Mouse (Mus musculus): ENCODE results near the gene Micall2. TPM values are rescaled to one million over a fixed set of nuclear protein-coding genes. Genes with fewer than 3 reads are reported as not detected.

The Micall2 gene
- total and polyA plus RNA-seq, 3 experiments, result 5.4 to 17.6 TPM; not detected in 1

DNA sequence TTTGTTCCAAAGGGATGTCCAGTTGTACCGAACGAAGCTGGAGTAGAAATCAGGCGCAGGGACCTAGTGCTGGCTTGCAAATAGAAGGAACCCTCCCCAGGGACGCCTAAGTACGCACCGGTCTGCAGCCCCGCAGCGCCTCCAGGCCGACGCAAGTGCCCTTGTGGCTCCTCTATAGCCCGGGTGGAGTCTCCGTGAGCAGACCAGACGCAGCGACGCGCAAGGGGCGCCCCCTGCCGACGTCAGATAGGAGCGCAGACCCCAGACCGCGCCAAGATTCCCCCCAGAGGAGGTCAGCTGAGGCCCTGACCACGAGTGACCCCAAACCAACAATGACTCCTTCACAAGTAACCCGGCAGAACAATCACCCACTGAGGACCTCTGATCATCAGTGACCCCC lies 67.6 kb downstream of the Micall2 start:
- no peak for TF ChIP-seq MAFK (IDR thresholded peaks at IDR 0.05; ENCODE audit: borderline replicate concordance, low read depth, low read length)
- no peak for TF ChIP-seq CHD1 (IDR thresholded peaks at IDR 0.05; ENCODE audit: low read depth, low read length)
- peak; percentile 67 for TF ChIP-seq SMC3 (IDR thresholded peaks at IDR 0.05; ENCODE audit: low read depth, low read length)
- TF ChIP-seq USF1 (IDR thresholded peaks at IDR 0.05; ENCODE audit: low read depth, low read length), result no peak
- TF ChIP-seq TCF12 (IDR thresholded peaks at IDR 0.05; ENCODE audit: low read depth, low read length), result no peak
- TF ChIP-seq RAD21 (IDR thresholded peaks at IDR 0.05; ENCODE audit: low read depth, low read length), result peak; percentile 81
- TF ChIP-seq GATA1 (IDR thresholded peaks at IDR 0.05; ENCODE audit: low read depth, low read length), result no peak
- no peak for TF ChIP-seq TBP (IDR thresholded peaks at IDR 0.05; ENCODE audit: low read depth, low read length)
- peak; percentile 55 for TF ChIP-seq ZC3H11A (IDR thresholded peaks at IDR 0.05; ENCODE audit: low read depth, low read length)
- no peak for TF ChIP-seq POLR2AphosphoS2 (IDR thresholded peaks at IDR 0.05; ENCODE audit: low read length)
- TF ChIP-seq JUND (IDR thresholded peaks at IDR 0.05; ENCODE audit: low read depth, low read length), result no peak
- no peak for TF ChIP-seq USF2 (IDR thresholded peaks at IDR 0.05; ENCODE audit: borderline replicate concordance in 1 of 2, insufficient read depth in 1 of 2, low read depth in 1 of 2, low read length in 2 of 2)
- TF ChIP-seq TAL1 (IDR thresholded peaks at IDR 0.05; ENCODE audit: low read length), result no peak
- no peak for TF ChIP-seq BHLHE40 (IDR thresholded peaks at IDR 0.05; ENCODE audit: borderline replicate concordance, low read depth, low read length)
- peak; percentile 71 to 97 (median 81) for TF ChIP-seq CTCF (IDR thresholded peaks at IDR 0.05 in 2 of 3, conservative IDR thresholded peaks at IDR 0.05 in 1 of 3; ENCODE audit: control insufficient read depth in 1 of 3, insufficient read depth in 1 of 3, low read depth in 2 of 3, low read length in 3 of 3, poor library complexity in 1 of 3, severe bottlenecking in 1 of 3)
- no peak for TF ChIP-seq ELF1 (IDR thresholded peaks at IDR 0.05; ENCODE audit: low read depth, low read length)
- no peak for TF ChIP-seq MXI1 (IDR thresholded peaks at IDR 0.05; ENCODE audit: low read depth, low read length)
- TF ChIP-seq MAZ (IDR thresholded peaks at IDR 0.05; ENCODE audit: low read depth, low read length), result no peak
- no peak for TF ChIP-seq HCFC1 (IDR thresholded peaks at IDR 0.05; ENCODE audit: low read depth, low read length)
- no peak for TF ChIP-seq UBTF (IDR thresholded peaks at IDR 0.05; ENCODE audit: borderline replicate concordance, insufficient read depth, low read depth, low read length)
- no peak for TF ChIP-seq POLR2AphosphoS5 (IDR thresholded peaks at IDR 0.05; ENCODE audit: borderline replicate concordance, low read depth, low read length)
- Histone ChIP-seq H3K36me3 (ENCODE audit: control insufficient read depth in 1 of 2, insufficient read depth in 2 of 2, low read length in 2 of 2) (no peaks in the 10 kb centered on the region), H3K27ac (ENCODE audit: control insufficient read depth, low read depth, low read length) (no peak overlapping the region), H3K9me3 (replicated peaks; ENCODE audit: insufficient read depth, low read length) (no peaks in the 10 kb centered on the region), H3K79me2 (ENCODE audit: control insufficient read depth, insufficient read depth, low read length, poor library complexity) (no peaks in the 10 kb centered on the region), H3K9ac (ENCODE audit: control insufficient read depth, low read depth, low read length, poor library complexity, severe bottlenecking) (no peak overlapping the region), H3K4me1 (ENCODE audit: control insufficient read depth in 1 of 2, insufficient read depth in 2 of 2, low read length in 2 of 2) (0 out of 4 replicates have a peak, but pooled peaks cover 0 to 3% of the 10 kb centered on the region in 2 experiments), H3K27me3 (ENCODE audit: control insufficient read depth in 1 of 2, insufficient read depth in 2 of 2, low read length in 2 of 2) (no peaks in the 10 kb centered on the region), H3K4me3 (ENCODE audit: control insufficient read depth in 1 of 2, insufficient read depth in 1 of 2, low read depth in 2 of 2, low read length in 2 of 2) (no peak overlapping the region)
- peak; percentile 58 for DNase-seq (ENCODE audit: low read depth, low spot score)

DNA sequence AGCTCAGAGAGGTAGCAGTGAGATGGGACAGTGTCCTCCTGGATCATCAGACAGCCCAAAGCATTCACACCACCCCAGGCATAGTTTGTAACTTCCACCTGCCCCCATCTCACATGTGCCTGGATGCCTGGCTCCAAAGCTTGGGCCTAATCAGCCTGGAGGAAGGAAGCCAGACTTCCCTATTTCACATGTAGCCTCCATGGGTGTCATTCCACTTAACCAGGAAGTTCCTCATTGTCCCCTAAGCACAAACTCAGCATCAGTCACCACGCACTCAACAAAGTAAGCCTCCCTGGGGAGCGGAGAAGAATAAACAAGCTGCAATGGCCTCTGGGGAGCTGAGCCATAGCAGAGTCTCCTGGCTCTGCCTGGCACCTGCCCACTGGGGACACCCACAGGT lies 69.6 kb downstream of the Micall2 start:
- H3K79me2 ChIP-seq (ENCODE audit: control insufficient read depth, insufficient read depth, low read length, poor library complexity), result no peaks in the 10 kb centered on the region
- no peaks in the 10 kb centered on the region for H3K27me3 ChIP-seq (ENCODE audit: control insufficient read depth in 1 of 2, insufficient read depth in 2 of 2, low read length in 2 of 2)
- DNase-seq (ENCODE audit: low read depth, low spot score), result peak; percentile 39
- H3K27ac ChIP-seq (ENCODE audit: control insufficient read depth, low read depth, low read length), result no peak overlapping the region
- no peak overlapping the region for H3K4me3 ChIP-seq (ENCODE audit: control insufficient read depth in 1 of 2, insufficient read depth in 1 of 2, low read depth in 2 of 2, low read length in 2 of 2)
- no peaks in the 10 kb centered on the region for H3K9me3 ChIP-seq (replicated peaks; ENCODE audit: insufficient read depth, low read length)
- H3K9ac ChIP-seq (ENCODE audit: control insufficient read depth, low read depth, low read length, poor library complexity, severe bottlenecking), result no peak overlapping the region
- TF ChIP-seq GATA1 (IDR thresholded peaks at IDR 0.05; ENCODE audit: low read depth, low read length), result no peak
- peak; percentile 61; the same call in 1 of the 2 replicates for TF ChIP-seq MYC (IDR thresholded peaks at IDR 0.05; ENCODE audit: low read depth, low read length)
- H3K4me1 ChIP-seq (ENCODE audit: control insufficient read depth in 1 of 2, insufficient read depth in 2 of 2, low read length in 2 of 2), result 0 out of 4 replicates have a peak, but pooled peaks cover 0 to 3% of the 10 kb centered on the region in 2 experiments
- H3K36me3 ChIP-seq (ENCODE audit: control insufficient read depth in 1 of 2, insufficient read depth in 2 of 2, low read length in 2 of 2), result no peaks in the 10 kb centered on the region

Data from MEL (cell line).